Mouse (Mus musculus): ENCODE data around the gene Igf1. TPM values are rescaled to one million over a fixed set of nuclear protein-coding genes. Genes with fewer than 3 reads are reported as not detected.

The Igf1 gene
- polyA plus RNA-seq, 1 experiment from 2014 or later: 20.5 TPM

- 81% methylated on average over 5 of the region's 5 CpGs for WGBS
- DNase-seq (ENCODE audit: low spot score): no peak
- Histone ChIP-seq H3K9me3 (ENCODE audit: low read length) (no peaks in the 10 kb centered on the region), H3K36me3 (ENCODE audit: insufficient read depth, low read length) (no peaks in the 10 kb centered on the region), H3K27ac (ENCODE audit: low read length) (no peak overlapping the region), H3K4me1 (ENCODE audit: insufficient read depth, low read depth, low read length) (no peaks in the 10 kb centered on the region), H3K9ac (replicated peaks; ENCODE audit: low read depth) (no peak overlapping the region), H3K4me2 (replicated peaks; ENCODE audit: low read depth, low read length) (no peak overlapping the region), H3K27me3 (replicated peaks; ENCODE audit: insufficient read depth, low read length) (no peaks in the 10 kb centered on the region), H3K4me3 (ENCODE audit: low read depth, low read length) (no peak overlapping the region)
- no peak for ATAC-seq
- TF ChIP-seq CTCF (IDR thresholded peaks at IDR 0.05) (no peak), EP300 (IDR thresholded peaks at IDR 0.05) (no peak)
Observed at GRCm38 (mm10) chr10:87985375-87985774, 127.3 kb downstream of the Igf1 start.

- no peaks in the 10 kb centered on the region for H3K9me3 ChIP-seq (ENCODE audit: low read length)
- DNase-seq (ENCODE audit: low spot score) (no peak), ATAC-seq (no peak)
- 56% methylated on average over 3 of the region's 3 CpGs for WGBS
- no peak overlapping the region for H3K27ac ChIP-seq (ENCODE audit: low read length)
- H3K9ac ChIP-seq (replicated peaks; ENCODE audit: low read depth): no peak overlapping the region
- TF ChIP-seq EP300 (IDR thresholded peaks at IDR 0.05): no peak
- no peaks in the 10 kb centered on the region for H3K27me3 ChIP-seq (replicated peaks; ENCODE audit: insufficient read depth, low read length)
- H3K4me1 ChIP-seq (ENCODE audit: insufficient read depth, low read depth, low read length): no peaks in the 10 kb centered on the region
- H3K36me3 ChIP-seq (ENCODE audit: insufficient read depth, low read length): no peaks in the 10 kb centered on the region
- no peak overlapping the region for H3K4me3 ChIP-seq (ENCODE audit: low read depth, low read length)
- H3K4me2 ChIP-seq (replicated peaks; ENCODE audit: low read depth, low read length): no peak overlapping the region
Observed at GRCm38 (mm10) chr10:87986201-87986600, 128.1 kb downstream of the Igf1 start.

Other genes starting within 250 kb of the Igf1 start
- 0.38 and 0.58 TPM in 2 replicates for gene Pmch, start 232.8 kb downstream of the Igf1 start, polyA plus RNA-seq (2015; fragmentation: Nextera tagmentation; extraction: Ambion mirVana)